Mouse (Mus musculus): ENCODE measurements around the gene Adamtsl2.

The Adamtsl2 gene

DNA sequence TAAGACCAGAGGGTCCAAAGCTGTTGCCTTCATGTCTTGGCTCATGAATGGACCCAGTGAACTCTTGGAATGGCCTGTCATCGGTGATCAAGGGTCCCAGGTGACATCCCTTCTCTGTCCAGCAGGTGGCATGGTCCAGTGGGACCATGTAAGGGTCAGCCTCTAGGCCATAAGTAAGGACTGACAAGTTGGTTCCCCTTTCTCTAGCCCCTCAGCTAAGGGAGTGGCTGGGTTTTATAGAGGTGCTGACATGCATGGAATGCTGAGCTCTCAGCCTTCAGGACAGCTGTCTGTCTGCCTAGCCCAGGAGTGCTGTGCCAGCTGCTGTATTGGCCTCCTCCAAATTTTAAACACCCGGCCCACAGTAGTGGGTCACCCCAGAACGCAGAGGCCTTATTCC, 3.7 kb upstream of the Adamtsl2 start:
- DNase-seq (ENCODE audit: low spot score), result peak; percentile 41

DNA sequence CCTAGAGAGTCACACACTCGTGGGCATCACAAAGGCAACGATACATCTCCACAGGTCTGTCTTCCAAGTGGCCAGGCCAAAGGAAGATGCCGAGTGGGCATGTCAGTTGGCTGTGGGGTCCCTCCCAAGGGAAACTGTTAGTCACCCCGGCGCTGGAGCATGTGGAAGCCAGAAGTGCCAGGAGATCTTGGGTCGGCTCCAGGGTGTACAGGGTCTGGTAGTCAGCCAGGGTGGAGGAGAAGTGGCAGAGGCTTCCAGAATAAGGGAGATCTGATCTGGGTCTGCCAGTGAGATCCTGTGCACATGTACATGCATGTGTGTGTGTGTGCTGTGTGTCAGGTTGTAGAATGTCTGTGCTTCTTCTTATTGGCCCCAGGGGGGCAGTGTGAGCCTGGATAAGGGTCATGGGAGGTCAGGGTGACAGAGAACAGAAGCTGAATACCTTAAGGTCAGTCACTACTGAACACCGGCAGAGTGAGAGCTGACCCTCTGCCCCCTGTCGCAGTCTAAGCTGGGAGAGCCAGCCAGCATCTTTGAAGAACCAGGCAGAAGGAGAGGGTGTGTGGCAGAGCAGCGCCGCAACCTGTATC, 1.4 kb upstream of the Adamtsl2 start:
- DNase-seq (ENCODE audit: low spot score), result no peak

DNA sequence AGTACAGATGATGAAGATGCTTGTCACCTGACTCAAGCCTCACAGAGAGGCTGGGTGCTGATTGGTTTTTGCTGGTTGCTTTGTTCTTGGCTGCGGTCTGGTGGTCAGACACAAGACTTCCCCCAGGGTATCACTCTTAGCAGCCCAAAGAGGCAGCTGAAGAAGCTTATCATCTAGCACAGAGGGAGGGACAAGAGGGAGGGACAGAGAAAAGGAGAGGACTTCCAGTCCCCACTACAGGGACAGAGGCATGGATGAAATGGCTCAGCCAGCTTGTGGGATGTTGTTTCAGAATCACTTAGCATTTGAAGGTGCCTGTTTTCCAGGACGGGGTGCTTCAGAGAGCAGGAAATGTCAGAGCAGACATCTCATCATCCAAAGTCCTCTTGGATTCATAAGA, 867 bp upstream of the Adamtsl2 start:
- DNase-seq (ENCODE audit: low spot score), result no peak

DNA sequence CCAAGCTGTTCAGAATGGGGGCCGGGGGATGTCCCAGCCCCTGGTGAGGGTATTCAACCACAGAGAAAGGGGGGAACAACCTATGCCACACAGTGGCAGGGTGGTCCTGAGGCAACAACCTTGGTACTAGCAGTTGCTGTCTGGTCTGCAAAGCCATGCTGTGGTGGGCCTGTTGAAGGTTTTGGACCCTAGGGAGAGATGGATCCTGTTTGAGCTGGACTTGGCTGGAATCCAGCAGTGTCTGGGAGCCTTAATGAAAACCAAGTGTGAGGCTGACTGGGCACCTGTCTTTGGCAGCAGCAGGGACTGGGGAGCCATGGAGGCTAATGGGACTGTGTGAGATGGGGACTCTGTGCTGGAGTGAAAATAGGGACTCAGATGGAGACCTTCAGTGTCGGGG, 470 bp downstream of the Adamtsl2 start:
- no peak for DNase-seq (ENCODE audit: low spot score)

DNA sequence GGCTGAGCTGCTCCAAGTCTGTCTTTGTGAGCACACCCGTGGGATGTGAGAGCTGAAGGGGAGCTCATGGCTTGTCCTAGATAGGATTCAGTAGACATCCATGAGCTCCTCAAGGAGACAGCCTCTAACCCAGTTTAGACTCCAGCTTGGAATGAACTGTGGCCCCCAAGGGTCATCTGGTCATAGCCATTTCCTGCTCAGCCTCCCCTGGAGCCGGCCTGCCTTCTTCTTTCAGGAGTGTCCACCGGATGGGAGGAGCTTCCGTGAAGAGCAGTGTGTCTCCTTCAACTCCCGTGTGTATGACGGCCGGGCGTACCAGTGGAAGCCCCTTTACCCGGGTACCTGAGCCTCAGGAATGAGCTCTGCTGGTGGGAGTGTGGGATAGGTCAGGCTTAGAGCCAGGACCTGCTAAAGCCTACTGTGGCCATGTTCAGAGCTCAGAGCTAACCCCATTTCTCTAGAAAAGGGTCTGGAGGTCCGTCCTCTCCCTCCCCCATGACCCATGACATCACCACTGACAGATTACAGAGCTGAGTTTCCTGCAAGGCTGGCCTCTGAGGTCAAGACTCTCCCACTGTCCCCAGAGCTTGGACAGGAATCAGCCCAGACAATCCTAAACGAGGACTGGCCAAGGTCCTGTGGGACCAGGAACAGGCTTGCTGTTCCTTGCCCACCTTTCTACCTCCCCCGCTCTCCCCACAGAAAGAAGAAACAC, 4.7 kb downstream of the Adamtsl2 start:
- DNase-seq (ENCODE audit: low spot score), result no peak

DNA sequence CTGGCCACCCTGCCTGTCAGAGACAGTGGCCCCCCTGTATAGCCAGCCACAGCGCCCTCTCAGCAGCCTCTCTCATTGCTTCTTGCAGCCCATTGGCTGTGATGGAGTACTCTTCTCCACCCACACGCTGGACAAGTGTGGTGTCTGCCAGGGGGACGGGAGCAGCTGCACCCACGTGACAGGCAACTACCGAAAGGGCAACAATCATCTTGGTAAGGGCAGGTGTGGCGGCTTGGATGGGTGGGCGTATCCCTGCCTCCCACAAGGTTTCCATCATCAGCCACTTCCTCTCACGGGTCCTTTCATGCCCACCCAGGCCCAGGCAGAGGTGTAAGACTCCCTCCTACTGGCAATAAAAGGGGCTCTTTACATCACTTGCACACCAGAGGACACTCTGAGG, 5.8 kb downstream of the Adamtsl2 start:
- no peak for DNase-seq (ENCODE audit: low spot score)

DNA sequence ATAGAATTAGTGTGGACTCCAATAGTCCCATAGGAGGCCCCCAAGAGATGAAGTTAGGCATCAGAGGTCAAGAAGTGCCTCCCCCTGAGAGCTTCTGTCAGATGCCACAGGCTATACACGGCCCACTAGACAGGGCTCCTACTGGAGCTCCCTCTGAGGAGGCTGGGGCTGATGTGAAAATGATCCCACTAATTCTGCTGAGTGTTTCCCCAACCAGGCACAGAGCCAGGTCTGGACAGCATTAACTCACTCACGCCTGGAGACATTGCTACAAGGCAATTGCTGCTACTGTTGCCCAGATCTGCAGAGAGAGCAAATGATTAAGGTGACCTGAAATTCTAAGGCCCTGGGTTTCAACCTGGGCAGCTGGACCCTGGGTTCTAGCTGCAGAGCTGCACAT, 6.6 kb downstream of the Adamtsl2 start:
- DNase-seq (ENCODE audit: low spot score), result no peak

DNA sequence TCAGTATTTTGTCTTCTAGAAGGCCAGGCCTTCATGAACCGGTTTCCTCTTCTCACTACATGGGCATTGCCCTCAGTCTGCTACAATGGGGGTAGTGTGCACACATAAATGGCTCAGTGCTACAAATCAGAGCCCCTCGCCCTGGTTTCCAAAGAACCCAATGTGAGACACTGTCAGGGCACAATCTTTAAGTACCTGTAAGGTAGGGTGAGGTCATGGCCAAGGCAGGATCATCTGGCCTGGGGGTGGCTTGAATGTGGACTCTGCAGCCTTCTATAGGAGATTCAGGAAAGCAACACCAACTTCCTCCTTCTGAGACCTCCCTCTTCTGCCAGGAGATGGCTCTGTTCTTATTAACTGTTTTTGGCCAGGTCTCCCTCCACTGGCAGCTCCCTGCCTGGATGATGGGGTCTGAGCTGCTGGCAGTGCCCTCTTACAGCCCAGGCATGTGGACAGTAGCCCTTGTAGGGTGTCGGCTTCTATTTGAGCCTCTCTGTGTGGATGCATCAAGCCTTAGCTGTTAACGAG, 7.4 kb downstream of the Adamtsl2 start:
- DNase-seq (ENCODE audit: low spot score), result no peak

DNA sequence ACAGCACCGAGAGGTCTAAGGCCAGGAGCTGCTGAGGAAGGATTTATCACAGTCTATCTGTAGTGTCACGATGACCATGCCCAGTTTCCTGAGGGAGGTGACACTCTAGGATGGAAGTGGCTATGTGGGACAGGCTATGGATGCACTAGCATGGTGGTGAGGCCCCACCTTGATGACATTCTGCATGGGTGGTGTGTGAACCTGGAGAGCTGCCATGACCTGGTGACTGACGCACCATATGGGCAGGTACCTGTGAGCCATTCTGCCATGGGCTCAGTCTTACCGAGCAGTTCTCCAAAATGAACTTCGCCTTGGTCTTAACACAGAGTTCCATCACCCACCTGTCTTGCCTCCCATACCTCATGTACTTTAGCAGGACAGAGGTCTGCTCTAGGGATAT, 8.4 kb downstream of the Adamtsl2 start:
- no peak for DNase-seq (ENCODE audit: low spot score)

DNA sequence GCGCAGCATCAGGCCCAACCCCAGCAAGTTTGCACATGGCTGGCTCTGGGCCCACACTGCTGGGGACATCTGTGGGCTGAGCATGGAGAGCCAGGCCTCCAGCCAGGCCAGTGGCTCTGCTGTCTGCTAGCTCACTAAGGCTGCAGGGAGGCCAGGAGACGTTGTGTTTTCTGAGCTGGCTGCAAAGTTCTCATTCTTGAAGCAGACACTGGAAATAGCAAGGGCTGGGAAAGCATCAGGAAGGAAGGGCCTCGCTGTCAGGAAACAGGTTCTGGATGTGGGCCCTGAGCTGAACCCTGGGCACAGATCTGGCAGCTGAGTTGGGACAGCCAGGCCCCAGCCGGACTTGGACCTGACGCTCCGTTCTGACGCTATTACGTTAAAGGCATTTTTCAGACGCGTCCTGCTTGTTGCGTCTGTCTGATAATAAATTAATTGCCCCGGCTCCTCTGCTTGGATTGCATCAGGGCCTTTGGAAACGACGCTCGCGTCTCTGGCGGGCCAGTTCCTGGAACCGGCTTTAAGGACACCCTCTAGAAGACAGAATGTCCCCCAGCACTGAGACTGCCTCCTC, 9.0 kb downstream of the Adamtsl2 start:
- peak; percentile 62 for DNase-seq (ENCODE audit: low spot score)

DNA sequence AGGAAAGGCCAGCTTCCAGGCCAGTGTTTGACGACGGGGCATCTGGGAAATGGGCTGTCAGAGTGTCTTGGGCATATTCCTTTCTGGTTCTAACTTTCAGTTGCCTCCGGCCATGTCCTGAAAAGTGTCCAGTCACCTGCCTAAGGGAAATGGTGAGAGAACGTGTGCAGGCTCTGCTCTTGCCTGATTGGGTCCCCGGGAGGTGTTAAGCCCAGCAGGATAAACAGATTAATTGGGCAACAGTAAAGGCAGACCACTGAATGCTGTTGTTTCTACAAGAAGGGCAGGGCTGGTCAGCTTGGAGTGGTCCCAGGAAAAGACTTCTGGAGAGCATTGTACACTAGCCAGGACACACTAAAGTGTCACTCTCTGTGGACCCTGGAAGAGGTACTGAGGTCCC, 9.5 kb downstream of the Adamtsl2 start:
- DNase-seq (ENCODE audit: low spot score), result no peak

DNA sequence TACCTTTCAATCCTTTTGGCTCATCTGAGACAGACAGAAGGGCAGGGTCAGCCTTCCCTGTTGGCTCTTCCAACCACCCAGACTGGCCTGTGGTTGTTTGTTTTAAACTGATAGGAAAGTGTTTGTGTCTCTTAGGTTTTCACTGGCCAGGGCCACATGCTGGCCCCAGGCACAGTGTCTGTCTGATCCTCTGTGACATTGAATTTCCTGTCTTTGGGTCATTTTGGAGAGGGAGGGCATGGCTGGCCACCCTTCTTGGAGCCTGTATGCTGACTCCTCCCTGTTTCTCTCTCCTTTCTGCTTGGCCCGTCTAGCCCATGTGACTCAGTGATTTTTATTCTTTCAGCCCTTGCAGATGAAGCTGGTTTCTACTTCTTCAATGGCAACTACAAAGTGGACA, 10.1 kb downstream of the Adamtsl2 start:
- DNase-seq (ENCODE audit: low spot score), result no peak

DNA sequence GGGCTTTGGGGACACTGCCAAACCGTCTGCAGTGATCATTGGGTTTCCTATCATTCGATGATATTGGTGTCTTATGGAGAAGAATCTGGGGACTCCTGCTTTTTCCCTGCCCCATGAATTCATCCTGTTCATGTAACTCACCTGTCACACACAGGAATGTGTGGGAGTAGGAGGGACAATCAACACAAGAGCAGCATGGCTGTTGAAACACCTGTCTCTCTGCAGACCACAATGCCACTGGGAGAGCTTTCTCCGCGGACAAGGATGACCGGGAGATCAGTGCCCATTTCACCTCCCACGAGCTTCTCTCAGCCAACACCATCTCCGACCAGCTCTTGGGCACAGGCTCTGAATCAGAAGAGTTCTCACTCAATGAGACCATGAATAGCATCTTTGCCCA, 16.0 kb downstream of the Adamtsl2 start:
- no peak for DNase-seq (ENCODE audit: low spot score)

DNA sequence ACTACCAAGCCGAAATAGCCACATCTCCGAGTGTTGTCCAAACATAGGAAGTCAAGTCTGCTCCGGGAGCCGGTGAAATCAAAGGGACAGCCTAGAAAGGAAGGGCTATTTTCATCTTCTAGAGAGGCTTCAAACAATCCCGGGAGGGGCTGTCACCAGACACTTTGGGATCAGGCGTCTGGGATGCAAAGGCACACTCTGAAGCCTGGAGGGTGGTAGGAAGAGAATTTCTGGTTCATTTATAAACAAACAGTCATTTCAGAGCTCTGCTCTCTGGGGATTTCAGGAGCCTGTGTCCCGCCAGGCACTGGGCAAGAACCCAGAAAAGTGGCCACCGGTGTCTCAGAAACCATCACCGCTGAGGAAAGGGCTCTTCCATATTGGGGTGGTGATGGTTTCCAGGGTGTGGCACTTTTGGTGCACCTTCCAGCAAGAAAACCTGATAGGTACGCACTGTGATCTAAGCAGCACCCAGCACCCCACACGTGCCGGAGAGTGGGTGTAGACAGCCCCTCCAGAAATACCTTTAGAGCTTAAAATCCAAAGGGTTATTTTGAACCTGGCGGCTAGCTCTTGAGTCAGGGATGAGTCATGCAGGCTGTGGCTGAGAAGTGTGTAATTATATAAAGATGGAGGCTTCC, 17.3 kb downstream of the Adamtsl2 start:
- DNase-seq (ENCODE audit: low spot score), result no peak

DNA sequence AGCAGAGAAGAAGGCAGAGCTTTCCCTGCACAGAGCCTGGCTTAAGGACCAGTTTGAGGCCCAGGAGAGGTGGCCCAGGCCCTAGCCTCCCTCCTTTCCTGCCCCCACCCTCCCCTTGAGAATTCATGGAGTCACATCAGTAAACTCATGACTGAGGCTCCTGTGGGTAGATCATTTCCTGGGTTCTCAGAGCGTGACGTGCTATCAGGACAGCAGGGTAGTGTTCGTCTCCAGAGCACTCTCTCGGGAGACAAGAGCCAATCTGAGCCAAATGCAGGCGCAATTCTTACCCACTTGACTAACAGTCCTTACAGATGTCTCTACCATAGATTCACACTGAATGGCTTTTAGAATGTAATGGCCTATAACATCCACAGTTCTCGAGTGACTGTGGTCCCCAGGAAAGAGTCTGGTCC, 18.1 kb downstream of the Adamtsl2 start:
- DNase-seq (ENCODE audit: low spot score), result no peak

DNA sequence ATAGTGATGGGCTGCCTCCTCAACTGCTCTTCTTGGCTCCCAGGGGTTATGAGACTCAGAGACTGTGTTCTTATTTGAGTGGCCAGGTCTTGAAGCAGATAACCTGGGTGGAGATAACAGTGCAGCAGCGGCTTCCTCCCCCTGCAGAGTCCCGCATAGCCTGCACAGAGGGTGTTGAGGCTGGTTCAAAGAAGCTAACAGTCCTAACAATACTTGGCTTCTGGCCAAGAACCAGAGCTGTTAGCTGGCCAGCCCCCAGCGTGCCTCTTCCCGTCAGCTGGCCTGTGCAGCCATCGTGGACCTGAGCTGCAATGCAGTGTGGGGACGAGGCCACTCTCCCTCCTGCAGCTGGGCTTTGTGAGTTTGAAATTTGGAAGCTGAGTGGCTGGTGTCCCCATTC, 18.6 kb downstream of the Adamtsl2 start:
- DNase-seq (ENCODE audit: low spot score), result peak; percentile 36

DNA sequence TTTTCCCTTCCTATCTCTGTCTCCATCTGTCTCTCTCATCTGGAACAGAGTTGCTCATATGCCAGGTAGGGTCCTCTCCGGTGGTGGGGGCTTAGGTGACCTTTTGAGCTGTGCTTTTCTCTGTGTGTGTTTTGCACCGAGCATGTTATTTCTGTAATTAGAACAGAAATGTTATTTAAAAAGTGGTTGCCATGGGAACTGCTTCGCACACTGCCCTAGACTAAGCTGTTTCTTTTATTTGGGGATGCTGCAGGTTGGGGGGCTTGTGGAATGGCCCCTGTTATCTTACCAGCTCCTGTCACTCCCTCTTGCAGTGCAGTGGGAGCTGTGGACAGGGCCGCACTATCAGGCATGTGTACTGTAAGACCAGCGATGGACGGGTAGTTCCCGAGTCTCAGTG, 24.4 kb downstream of the Adamtsl2 start:
- DNase-seq (ENCODE audit: low spot score), result no peak

DNA sequence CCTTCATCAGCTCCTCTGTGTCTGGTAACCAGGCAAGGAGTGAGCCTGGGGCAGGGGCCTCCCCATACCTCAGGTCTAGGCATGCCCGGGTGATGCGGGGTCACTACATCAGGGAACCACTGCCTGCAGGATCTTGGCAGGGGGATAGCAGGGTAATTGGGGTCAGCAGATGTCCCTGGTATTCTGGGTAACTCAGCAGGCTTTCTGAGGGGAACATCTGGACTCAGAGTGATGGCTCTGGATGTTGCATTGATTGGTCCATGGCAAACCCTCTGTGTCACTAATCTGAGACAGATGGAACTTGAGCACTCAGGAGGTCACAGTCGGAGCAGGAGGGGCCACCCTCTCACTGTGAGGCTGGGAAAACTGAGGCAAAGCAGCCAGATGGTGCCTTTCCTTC, 27.6 kb downstream of the Adamtsl2 start:
- no peak for DNase-seq (ENCODE audit: low spot score)

DNA sequence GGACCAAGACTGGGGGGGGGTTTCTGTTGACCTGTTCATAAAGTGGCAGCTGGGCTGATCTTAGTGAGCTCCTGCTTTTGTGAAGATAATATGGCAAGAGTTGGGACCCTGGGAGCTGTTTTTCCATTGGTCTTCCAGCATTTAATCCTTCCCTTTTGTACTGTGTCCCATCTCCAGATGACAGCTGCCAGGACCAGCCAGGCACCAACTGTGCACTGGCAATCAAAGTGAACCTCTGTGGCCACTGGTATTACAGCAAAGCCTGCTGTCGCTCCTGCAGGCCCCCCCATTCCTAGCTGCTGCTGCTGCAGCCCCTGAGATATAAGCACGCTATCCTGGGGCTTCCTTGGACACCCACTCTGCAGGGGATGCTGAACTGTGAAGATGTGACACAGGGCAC, 29.0 kb downstream of the Adamtsl2 start:
- no peak for DNase-seq (ENCODE audit: low spot score)

DNA sequence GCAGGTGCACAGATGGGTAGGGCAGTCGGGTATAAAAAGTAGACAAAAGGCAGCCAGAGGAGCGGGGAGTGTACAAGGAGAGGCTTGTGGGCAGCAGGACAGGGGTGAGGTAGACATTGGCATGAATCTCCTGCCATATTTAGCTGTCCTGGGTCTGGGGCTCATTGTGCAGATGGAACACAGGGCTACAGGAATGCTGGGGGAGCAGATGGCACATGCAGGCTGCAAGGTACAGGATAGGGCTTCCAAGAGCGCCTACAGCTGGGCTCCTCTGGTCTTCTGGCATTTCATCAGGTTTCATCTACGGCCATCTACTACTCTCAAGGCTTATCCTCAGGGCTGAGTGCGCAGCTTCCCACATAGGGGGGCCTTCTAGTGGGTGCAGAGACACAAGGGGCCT, 29.9 kb downstream of the Adamtsl2 start:
- no peak for DNase-seq (ENCODE audit: low spot score)

DNA sequence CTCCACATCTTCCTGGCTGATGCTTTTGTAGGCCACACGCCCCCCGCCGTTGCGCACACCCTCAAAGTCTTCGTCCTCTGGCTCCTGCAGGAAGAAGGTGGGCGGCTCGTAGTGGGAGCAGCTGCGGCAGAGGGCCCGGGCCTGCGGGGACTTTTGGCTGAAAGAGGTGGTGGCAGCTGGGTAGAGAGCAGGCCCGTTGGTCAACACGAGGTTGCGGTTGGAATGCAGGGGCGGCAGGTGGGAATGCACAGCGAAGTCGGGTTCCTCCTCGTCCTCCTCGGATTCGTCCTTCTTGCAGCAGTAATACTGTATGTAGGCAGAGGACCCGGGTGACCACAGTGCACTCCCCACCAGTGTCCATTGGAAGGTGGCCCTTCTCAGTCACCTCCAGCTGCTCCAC, 33.4 kb downstream of the Adamtsl2 start:
- DNase-seq (ENCODE audit: low spot score), result no peak

DNA sequence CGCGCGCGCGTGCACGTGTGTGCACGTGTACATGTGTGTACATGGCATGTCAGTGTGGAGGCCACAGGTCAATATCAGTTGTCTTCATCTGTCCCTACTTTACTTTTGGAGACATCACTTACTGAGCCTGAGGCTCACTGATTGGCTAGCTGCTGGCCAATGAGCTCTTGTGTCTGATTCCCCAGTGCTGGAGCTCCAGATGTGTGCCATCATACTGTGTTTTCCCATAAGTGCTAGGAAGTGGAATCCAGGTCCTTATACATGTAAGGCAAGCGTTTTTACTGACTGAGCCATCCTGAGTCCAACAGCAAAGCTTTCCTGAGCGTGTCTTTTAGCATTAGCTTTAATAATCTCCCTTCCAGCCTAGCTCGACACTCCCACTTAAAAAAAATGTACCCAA, 35.0 kb downstream of the Adamtsl2 start:
- DNase-seq (ENCODE audit: low spot score), result no peak

DNA sequence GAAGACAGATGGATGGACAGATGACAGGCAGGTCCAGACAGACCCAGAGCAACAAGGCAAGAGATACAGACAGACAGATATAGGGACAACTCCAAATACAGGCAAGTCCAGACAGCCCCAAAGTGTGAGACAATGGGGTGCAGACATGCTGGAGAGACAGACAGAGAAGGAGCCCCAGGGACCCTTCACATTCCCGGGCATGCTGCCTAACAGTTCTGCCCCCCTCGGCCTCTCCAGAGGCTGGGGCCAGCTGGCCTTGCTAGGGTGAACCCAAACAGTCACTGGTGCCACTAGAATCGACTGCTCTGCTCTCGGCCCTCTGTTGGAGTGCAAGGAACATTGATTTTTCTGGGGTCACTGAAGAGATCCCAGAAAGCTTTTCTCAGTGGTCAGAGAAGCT, 39.3 kb downstream of the Adamtsl2 start:
- DNase-seq (ENCODE audit: low spot score), result no peak
